Mouse (Mus musculus): ENCODE data around the gene Ints7. TPM values are rescaled to one million over a fixed set of nuclear protein-coding genes. Genes with fewer than 3 reads are reported as not detected.

Gene Ints7
- total RNA-seq, 1 experiment, result 33.1 TPM

GRCm38 (mm10) chr1:191668030-191668429 lies 92.6 kb downstream of the Ints7 start:
- in situ Hi-C loops (cut with MboI; ENCODE audit: low sequenced_read_pairs in 2 of 2, unreplicated experiment in 2 of 2), result no loop called here
- Histone ChIP-seq H3K9me3 (ENCODE audit: control insufficient read depth, insufficient read depth, low read depth, low read length) (no peaks in the 10 kb centered on the region), H3K9ac (ENCODE audit: insufficient read depth, low read depth, low read length, poor library complexity, severe bottlenecking) (no peak overlapping the region), H3K27ac (ENCODE audit: insufficient read depth, low read depth, low read length, poor library complexity, severe bottlenecking) (no peak overlapping the region), H3K4me1 (ENCODE audit: control insufficient read depth in 2 of 2, insufficient read depth in 2 of 2, low read length in 2 of 2, poor library complexity in 1 of 2) (peaks cover 0 to 9% of the 10 kb centered on the region in 2 experiments; a peak in 3 of 4 replicates), H3K36me3 (ENCODE audit: control insufficient read depth, insufficient read depth, low read length, poor library complexity, severe bottlenecking) (no peaks in the 10 kb centered on the region), H3K4me3 (ENCODE audit: insufficient read depth in 1 of 2, low read depth in 1 of 2, low read length in 2 of 2, poor library complexity in 1 of 2, severe bottlenecking in 1 of 2) (no peak overlapping the region)
- TF ChIP-seq HCFC1 (IDR thresholded peaks at IDR 0.05; ENCODE audit: borderline replicate concordance, insufficient read depth, low read length) (no peak), CHD2 (IDR thresholded peaks at IDR 0.05; ENCODE audit: low read depth, low read length) (no peak), MAFK (IDR thresholded peaks at IDR 0.05; ENCODE audit: insufficient read depth, low read depth, low read length) (no peak), ZC3H11A (IDR thresholded peaks at IDR 0.05; ENCODE audit: borderline replicate concordance, low read depth, low read length) (no peak), ZNF384 (IDR thresholded peaks at IDR 0.05; ENCODE audit: low read depth, low read length) (no peak)
- no peak for DNase-seq (ENCODE audit: low read depth, low spot score)

Other genes with a start within 250 kb of the Ints7 start
- 9.9 and 12.7 TPM in 2 replicates for gene Tmem206, start 249.7 kb upstream of the Ints7 start, total RNA-seq (2012; rRNA removed)
- gene Ppp2r5a, start 172.4 kb upstream of the Ints7 start, total RNA-seq (2012; rRNA removed), result 47.3 and 47.5 TPM in 2 replicates
- 43.6 and 45.6 TPM in 2 replicates for gene Dtl, start 92 bp upstream of the Ints7 start, total RNA-seq (2012; rRNA removed)
- 18.5 and 20.7 TPM in 2 replicates for gene Lpgat1, start 142.2 kb downstream of the Ints7 start, total RNA-seq (2012; rRNA removed)
- 48.4 and 50.5 TPM in 2 replicates for gene Nek2, start 245.8 kb downstream of the Ints7 start, total RNA-seq (2012; rRNA removed)

Data from ES-E14 (cell line).